Mouse (Mus musculus) telencephalon, adult 2 months (tissue): Measurements from ENCODE around the gene Tnfrsf1b.
"Not testable (repeated sequence)": the region's sequence is repeated elsewhere in the genome, so short reads cannot be mapped to it uniquely, and the experiment has no call there.

Experiments
- DNase-seq: peaks from one replicate; pipeline ENCODE4 v3.0.0-alpha.2; 2011; ENCODE audit warnings: low read depth, low spot score

Tnfrsf1b gene

GRCm38 (mm10) chr4:145188561-145188960 lies 58.1 kb downstream of the Tnfrsf1b start:
- no peak for DNase-seq

GRCm38 (mm10) chr4:145187619-145188018 lies 59.1 kb downstream of the Tnfrsf1b start:
- no peak for DNase-seq

- no peak for DNase-seq
Observed at GRCm38 (mm10) chr4:145178918-145179549, 67.6 kb downstream of the Tnfrsf1b start.

GRCm38 (mm10) chr4:145165542-145165941 lies 81.1 kb downstream of the Tnfrsf1b start:
- not testable (repeated sequence) for DNase-seq

GRCm38 (mm10) chr4:145164111-145164510 lies 82.6 kb downstream of the Tnfrsf1b start:
- DNase-seq = no peak
